Mouse (Mus musculus) frontal cortex, postnatal 25 days (tissue): Measurements from ENCODE around the gene Sypl2.
A peak's percentile ranks its signal among the peaks of the same experiment; 100 is the strongest.

Experiments used
- DNase-seq, 2 experiments: peaks; one replicate each; pipeline ENCODE4 v3.0.0; 2022; ENCODE audit warnings: low spot score in 2 of 2

Sypl2 gene

DNA sequence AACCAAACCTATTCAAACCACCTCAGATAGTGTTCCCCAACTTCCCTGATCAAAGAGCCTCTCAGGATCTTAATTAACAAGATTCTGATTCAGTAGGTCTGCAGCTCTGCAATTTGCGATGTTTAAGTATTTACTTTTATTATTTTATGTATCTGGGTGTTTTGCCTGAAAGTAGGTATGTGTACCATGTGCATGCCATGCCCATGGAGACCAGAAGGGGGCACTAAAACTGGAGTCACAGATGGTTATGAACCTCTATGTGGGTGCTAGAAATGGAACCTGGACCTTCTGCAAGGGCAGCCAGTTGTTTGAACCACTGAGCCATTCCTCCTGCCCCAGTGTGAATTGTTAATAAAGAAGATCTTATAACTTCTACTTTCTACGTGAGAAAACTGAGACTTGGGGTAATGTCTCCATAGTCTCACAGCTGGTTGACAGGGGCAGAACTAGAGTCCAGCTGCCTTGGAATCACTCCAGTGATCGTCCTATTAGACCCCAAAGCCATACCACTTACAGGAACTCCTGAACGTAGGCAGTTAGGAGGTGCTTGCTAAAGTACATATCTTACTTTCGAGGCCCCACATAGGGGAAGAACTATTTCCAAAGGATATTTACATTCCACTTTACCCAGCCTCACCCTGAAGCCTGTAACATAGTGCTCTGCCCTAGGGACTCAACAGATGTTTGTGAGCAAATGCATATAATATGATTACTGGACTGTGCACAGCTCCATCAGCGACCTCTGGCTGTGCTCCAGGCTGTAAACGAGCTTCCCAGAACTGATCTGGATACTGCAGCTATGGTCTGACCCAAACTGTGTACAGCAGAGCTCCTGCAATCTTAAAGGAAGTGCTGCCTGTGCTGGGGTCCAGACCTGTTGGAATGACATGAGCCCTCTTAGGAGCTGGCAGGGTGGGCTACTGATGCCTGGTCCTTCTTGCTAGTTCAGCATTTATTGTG lies 47.4 kb downstream of the Sypl2 start:
- no peak for DNase-seq

DNA sequence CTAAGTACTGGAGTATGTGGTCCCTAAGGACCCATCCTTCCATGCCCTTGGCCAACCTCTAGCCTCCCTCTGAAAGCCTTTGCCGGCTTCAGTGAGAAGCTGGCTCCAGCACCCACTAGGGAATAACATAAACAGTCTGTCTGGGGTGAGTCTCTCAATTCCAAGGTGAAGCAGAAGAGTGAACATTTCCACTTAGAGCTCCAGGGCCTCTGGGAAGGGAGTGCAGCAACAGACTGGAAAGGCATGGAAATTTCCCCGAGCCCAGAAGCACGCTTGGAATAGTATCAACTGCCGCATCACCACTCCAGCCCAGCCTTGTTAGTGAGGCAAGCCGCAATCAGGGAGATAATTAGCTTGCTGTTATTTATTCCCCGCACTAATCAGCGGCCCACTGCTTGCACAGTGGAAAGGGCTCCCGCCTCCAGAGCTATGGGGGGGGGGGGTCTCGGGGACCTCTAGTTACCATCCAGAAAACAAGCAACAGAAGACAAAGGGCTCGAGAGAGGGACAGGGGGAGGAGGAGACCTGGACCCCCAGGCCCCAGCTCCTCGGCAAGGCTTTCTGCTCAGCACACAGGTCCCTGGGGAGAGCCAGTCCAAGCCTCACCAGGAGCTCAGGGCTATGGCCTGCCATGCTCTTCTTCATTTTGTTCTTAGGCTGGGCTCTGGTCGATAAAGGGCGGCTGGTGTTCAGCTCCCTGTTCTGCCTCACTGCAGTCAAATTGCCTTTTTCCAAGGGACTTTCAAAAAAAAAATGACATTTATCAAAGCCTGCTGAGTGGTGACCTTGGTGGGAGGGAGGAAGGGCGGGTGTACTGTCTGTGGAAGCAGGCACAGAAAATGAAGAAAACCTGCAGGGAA lies 51.5 kb downstream of the Sypl2 start:
- peak in 1 of 2 experiments; percentile 52 for DNase-seq

DNA sequence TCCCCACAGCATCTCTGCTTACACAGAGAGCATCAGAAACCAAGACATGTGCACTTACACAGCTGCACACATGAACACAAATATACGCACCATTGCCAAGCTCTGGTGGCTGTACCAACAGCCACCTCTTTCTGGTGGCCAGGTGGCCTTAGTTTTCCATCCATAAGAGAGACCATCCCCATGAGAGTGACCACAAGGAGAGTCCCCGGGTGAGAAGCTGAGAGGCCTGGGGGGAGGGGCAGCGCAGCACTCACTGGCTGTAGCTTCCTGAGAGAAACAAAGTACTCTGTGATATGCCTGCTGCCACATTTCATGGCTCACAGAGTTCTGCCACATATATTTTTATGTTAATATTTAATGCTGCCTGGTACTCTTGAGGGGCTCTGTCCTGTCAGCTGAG lies 57.2 kb downstream of the Sypl2 start:
- no peak for DNase-seq

DNA sequence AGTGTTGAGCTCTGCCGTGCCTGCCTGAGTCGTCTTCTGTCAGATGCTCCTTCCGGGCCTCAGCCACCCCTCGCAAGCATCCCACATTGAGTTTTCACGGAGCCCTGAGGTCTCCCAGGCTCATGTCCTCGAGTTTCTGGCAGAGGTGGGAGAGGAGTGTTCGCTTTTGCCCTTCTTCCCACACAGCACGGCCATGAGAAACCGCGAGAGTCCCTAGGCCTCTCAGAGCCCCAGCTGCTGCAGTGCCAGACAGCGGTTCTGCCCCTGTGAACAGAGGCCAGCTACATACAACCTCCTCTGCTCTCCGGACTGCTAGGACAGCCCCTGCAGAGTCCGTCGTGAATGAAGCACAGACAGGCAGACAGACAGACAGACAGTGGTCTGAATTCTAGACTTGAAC lies 58.9 kb downstream of the Sypl2 start:
- DNase-seq: no peak

DNA sequence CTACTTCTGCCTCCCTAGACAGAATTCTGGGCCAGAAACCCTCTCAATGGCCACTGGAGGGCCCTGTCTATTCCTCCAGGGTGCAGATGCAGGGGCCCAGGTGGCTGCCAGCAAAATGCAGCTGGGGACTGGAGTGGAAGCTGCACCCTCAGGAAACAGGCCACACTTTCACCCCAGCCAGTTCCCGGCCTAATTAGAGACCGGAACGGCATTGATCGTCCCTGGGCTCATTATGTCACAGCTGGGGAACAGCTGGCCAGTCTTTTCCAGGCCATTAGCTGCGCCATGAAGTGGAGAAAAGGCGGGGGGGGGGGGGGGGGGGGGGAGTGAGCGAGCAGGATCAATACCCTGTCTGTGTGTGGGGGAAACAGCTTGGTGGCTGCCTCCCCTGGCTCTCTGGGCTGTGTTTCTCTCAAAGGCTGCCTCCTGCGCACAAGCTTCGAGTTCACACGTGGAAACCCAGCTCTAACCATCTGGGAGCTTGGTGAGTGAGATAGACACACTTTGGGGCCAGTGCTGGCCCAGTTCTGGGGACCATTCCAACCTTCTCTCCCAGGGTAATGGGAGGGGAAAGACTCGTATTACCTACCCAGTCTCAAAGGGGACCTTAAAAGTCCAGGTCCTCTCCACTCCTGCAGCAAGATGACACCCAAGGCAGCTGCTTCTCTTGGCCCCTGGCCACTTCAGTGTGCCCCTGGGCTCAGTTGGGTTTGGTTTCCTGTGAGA lies 59.8 kb downstream of the Sypl2 start:
- DNase-seq: peak in 1 of 2 experiments; percentile 17

DNA sequence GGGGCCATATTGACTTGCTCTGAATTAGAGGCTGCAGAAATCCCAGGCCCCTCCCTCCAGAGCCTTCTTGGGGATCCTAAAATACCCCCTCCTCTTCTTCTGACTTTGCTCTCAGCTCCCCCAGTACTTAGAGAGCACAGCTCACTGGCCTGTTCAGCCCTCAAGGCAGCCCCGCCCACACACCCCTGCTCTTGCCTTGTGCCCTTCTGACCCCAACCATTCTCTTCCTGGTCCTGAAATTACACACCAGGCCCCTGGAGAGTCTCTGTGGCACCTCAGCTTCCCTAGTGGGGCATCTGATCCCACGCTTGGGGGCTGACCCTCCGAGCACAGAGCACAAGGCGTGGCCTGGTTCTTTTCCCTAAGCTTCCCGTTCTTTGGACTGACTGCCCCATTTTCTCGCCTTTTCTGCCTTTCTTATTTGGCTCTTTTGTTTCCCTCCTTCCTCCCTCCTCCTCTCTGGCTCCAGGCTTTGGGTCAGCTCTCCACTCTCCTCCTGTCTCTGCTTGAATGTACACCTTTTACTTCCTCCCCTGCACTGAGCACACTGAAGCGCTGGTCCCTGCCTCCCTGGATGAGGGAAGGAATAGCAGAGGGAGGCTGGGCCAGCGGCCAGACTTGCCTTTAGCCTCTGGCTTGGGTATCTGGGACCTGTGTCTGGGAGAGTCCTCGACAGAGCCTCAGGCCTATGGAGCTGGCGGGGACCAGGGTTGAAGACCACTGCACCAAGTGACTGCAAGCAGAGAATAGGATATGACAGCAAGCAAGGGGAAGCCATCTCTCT lies 60.7 kb downstream of the Sypl2 start:
- DNase-seq: no peak

DNA sequence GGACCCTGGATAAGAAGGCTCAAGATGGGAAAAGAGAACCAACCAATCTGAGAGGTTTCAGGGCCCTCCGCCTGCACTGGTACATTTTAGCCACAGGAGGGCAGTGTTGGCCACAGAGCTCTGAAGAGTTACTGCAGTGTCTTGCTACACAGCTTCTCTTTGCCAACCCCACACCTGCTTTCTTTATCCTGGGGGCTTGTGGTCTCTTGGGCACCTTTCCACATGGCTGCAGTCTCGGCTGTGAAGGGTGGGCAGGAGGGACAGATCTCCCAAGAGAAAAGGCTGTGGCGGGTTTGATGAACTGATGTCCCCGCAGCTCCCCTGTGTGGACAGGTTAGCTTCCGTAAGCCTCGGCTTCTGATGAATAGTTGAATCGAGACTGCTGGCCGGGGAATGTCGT lies 61.6 kb downstream of the Sypl2 start:
- peak; percentile 79 to 85 for DNase-seq

DNA sequence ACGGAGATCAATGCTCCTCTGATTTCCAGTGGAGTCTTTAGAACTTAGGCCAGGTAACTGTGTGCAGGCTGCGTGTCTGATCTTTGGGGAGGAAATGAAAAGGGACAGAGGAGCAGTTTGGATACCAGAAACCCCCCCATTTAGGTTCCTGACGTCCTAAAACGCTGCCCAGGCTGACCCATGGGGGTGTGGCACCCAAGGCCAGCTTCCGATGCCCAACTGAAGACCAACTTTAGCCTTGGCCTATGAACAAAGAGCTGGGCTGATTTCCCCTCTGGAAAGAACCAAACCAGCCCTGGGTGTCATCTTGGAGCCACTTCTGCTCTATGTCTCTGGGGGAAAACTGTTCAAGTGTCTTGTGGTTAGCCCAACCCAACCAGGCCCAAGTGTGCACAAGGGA lies 62.4 kb downstream of the Sypl2 start:
- no peak for DNase-seq
